Mouse (Mus musculus): ENCODE measurements around the gene Prr7.

Gene Prr7

DNA sequence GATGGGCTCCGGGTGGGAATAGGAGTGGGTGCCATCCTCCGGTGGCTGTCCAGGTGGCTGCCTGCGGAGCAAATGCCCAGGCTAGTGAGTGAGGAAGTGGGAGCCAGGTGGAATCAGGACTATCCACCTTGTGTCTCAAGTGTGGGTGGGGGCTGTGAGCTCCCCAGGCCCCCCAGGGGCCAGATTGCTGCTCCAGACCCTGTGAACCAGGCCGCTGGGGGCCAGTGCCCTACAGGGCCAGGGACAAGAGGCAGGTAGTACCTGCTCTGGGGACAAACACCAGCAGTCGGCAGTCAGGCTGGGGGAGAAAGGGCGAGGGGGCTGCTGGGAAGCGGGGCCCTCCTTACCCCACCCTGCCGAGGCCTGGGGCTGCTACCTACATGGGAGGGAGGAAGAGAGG is 12.2 kb downstream of the Prr7 start:
- no peak for DNase-seq (ENCODE audit: low read depth, low spot score)

DNA sequence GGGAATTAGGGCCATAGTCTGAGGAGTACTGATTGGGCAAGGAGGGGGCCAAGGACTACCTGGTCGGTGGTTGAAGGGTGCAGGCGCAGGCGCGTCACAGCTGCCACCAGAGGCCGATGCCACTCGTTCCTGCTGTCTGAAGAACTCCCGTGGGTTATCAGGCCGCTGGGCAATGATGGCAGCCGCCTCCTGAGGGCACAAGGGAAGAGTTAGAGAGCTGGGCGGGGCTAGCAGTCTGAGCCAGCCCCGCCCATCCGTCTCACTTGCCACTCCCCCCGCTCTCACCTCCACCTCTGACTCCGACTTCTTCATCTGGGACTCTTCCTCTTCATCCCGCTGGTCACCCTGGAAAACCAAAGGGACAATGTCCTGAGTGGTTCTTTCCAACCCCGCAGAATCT is 13.4 kb downstream of the Prr7 start:
- no peak for DNase-seq (ENCODE audit: low read depth, low spot score)

DNA sequence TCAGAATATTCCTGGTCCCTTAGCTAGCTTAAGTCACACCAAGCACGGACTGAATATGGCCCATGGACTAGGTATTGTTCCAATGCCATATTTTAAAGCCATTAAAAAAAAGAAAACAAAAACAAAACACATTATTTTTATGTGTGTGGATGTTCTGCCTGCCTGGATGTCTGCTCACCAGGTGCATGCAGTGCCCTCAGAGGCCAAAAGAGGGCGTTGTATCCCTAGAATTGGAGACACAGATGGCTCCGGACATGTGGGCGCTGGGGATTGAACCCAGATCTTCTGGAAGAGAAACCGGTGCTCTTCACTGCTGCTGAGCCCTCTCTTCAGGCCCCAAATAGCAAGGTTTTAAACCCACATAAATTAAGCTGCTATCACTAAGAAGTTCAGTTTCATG is 14.0 kb downstream of the Prr7 start:
- no peak for DNase-seq (ENCODE audit: low read depth, low spot score)

DNA sequence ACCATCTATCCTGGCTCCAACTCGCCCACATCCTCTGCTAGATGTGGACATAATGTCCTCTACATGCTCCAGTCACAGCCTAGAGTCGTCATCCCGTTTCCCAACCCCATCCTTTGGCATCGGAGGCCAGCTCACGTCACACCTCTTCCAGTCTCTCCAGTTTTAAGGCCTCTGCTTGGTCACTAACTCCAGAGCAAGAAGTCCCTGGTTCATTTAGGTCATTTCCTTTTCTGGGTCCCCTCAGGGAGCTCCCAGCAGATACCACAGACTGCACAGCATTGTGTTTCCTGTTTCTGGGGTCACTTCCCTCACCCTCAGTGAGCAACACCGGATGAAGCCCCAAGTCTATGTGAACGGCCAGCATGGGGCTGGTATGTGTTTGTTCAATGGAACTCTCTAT is 14.9 kb downstream of the Prr7 start:
- DNase-seq (ENCODE audit: low read depth, low spot score) = no peak

DNA sequence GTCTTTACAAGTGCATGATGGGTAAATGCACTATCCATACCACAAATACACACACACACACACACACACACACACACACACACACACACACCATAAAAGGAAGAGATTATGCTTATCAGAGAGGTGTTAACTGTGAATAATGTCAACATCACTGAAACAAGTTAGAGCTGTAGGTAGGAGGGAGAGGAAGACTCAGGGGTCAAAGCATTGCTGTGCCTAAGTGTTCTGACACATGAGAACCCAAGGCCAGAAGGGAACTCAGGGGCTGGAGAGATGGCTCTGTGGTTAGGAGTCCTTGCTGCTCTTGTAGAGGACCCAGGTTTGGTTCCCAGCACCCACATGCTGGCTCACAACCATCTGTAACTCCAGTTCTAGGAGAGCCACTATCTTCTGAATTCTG is 15.9 kb downstream of the Prr7 start:
- DNase-seq (ENCODE audit: low read depth, low spot score) = no peak

DNA sequence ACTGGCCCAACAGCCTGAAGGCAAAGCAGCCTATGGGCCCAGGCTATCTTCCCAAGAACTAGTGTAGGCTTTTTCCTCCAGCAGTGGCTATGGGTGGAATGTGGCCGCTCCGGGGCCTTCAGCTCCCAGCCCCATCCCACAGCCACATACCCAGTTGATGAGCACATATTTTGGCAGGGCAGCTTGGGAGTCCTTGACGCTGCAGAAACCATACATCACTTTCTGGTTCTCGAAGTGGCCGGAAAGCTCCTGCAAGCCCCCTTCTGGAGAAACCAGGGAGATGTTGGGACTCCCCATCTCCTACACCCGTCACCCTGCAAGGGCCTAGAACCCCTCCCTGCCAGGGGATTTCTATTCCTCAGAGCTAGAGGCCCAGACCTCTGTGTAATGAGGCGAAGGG is 18.5 kb downstream of the Prr7 start:
- DNase-seq (ENCODE audit: low read depth, low spot score) = no peak

DNA sequence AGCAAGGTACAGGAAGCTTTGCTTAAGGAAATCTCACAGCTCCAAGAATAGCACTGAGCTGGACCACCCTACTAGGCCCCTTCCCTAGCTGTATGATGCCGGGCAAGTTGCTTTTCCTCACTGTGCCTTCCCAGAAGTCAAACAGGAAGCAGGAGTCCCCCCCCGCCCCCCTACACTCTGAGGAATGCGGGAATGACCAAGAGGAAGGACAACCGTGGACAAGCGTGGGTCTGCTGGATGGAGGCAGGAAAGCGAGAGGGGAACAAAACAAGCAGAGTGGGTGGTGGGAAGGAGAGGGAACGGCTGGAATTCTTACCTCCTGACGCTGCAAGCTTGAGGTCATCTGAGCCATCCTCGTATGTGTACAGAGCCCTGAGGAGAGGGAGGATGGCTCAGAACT is 19.0 kb downstream of the Prr7 start:
- no peak for DNase-seq (ENCODE audit: low read depth, low spot score)

DNA sequence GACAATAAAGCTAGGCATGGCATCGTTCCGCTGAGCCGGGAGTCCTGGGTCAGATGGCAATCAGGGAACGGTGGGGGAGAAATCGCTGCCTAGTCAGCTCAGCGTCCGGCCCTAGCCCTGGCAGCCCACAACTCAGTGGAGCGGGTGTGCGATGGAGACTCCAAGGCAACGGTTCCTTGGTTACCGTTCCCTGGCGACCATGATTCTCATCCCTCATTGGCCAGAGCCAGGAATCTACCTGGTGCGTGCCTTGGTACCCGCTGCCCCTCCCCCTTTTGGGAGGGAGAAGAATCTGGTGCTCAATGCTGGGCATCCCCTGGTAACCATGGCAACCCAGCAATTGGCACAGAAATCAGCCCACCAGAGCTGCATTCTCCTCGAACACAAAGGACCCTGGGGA is 19.5 kb downstream of the Prr7 start:
- peak; percentile 79 for DNase-seq (ENCODE audit: low read depth, low spot score)

DNA sequence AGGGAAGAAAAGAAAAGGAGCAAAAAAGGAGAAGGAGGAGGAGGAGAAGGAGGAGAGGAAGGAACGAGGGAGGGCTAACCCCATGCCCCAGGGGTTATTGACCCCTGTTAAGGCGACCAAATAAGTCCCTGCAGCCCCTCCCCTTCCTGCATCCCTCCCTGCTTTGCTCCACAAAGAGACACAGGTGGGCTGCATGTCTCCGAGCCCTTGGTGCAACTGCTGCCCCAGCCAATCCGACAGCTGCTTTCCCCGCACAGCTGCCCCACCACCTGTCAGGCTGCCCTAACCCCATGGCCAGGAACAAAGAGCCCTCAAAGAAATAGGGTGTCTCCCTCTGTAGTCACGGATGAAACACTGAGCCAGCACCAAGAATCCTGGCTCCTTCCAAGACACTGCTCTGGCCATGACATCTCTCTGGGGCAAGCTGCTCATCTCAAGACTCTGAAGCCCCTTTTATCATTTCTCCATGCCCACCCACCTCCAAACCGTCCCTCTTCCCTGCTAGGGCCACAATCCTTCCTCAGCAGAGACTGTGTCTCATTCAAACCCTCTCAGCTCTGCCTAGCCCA is 20.5 kb downstream of the Prr7 start:
- DNase-seq (ENCODE audit: low read depth, low spot score) = no peak

DNA sequence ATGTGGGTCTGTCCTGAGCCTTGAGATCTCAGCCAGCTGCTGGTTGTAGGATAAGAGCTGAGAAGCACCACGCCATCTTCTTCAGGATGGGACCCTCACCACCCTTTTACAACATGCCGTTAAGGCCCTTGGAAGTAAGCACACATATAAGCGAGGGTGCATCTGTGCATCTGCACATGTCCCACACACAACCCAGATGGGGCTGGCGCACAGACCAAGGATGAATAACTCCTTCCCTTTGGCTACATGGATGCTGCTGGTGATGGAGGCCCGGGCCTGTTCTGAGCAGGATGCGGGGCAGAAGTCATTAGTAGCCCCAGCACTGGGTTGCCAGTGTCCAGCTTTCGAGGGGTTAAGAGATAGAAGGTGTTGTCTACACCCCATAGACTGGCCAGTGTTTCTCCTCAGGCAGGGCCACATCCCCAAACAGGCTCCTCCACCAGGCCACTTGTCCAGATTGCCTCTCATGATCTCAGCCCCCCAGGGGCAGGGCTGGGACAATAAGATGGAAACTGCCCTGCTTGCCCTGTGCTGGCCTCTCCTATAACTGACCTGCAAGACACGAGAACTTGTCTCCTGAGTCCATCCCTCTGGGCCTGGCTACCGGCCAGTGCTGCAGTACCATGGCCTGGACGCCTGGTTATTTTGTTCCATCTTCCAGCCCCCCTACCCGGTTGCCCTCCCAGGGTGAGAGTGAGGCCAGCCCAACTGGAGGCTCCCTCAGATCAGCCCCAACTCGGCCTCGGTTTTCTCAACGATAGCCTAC is 22.1 kb downstream of the Prr7 start:
- no peak for DNase-seq (ENCODE audit: low read depth, low spot score)

DNA sequence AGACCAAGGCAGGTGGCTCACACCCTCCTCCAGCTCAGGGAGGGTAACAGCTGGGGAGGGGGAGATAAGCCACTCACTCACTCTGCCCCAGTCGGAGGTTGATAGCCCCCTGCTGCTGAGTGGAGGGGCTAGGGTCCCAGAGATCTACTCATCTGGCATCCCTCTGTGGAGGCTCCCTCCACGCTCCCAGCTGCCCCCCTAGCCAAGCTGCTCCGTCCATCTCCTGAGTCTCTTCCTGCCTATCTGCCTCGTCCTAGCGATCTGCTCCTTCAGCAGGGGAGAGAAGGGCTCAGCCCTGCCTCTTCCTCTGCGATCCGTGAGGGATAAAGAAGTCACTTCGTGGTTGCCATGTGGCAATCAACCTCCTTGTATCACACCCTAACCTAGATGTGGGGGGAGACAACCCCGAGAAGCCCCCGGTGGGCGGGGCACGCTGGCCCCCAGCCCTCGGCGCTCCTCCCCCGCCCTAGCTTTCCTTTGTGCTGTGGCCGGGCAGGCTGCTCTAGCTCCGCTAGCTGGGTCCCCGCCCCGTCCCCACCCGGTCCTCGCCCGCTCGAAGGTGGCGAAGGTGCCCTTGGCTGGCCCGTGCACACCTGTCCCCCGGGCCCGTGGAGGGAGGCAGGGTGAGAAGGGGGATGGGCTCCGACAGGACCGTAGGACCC is 23.0 kb downstream of the Prr7 start:
- no peak for DNase-seq (ENCODE audit: low read depth, low spot score)

DNA sequence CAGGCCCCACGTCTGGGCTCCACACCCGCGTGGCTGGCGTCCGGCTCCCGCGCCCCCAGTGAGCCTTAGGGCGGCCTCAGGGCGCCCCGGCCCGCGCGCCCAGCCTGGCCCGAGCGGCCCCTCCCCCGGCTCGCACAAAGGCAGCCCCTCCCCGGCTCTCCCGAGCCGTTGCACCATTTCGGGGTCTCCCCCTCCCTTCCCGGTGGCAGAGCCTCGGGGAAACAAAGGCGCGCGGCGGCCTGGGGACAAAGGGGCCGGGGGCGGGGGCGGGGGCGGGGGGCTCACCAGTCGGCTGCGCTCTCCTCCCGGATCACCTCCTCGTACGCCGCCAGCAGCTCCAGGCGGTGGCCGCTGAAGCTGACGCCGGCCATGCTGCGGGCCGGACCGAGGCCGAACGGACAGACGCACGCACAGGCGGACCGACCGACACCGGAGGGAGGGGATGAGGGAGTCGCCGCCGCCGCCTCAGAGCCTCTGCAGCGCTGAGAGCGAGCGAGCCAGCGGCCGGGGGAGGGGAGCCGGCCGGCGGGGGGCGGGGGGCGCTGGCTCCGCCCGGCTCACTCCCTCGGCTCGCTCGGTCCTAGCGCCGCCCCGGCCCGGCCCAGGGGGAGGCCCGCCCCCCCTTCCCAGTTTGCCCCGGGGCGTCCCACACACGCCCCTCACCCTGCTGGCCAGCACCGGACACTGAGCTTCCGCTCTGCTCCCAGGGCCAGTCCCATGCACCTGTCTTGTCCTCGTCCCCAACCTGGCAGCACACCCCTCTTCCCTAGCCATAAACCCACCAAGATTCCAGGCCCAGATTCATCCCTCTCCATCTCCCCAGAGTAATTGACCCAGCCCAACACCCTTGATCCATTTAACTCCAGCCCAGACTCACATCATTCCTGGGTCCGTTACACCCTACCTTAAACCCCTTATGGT is 23.8 kb downstream of the Prr7 start, which contains the start of gene Dbn1:
TSS of gene Dbn1 (minus strand) at position 534 of the 921 bp plus-strand sequence.
- DNase-seq (ENCODE audit: low read depth, low spot score) = no peak

DNA sequence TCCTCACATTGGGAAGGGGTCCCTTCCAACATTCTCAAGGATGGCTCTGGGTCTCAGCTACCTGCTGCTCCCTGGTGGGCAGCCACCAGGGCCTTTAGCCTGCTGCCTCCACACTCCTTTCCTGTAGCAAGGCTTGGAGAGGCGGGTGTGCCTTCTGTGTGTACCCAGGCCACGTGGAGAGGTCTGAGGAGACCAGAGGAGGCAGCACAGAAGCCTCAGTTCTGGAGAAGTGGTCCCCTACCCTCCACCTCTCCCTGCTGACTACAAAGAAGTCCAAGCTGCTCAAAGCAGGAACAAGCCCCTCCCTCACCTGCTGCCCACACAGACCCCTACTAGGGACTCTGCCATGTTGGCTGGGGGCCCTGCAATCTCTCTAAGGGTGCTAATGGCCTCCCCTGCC is 30.2 kb downstream of the Prr7 start:
- DNase-seq (ENCODE audit: low read depth, low spot score) = no peak

DNA sequence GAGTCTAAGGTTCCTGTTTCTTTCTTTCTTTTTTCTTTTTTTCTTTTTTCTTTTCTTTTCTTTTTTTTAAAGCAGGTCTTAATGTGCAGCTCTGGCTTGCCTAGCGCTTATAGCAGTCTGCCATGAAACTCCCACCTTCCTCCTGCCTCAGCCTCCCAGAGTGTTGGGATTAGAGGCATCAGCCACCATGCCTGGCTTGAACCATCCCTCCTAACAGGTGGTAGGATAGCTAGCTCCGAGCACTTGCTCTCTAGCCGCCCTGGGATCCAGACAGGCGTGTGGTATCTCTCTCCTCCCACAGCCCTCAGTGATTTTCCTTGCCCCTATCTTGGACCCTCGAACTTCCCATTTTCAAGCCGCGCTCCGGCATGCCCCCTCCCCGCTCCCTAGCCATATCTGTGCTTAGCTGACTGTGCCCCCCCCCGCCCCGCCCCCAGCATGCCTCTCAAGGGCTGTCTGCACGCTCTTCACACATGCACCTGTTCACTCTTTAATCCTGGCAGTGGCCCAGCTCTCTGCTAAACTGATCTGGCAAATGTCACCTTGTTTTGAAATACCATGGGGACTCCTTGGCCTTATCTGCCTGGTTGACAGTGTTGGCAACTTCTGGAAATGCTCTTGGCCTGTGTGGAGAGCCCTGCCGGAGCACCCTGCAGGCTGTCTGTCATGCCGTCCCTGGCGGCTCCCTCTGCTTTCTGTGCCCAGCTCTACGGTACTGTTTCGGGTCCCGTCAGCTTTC is 31.0 kb downstream of the Prr7 start:
- no peak for DNase-seq (ENCODE audit: low read depth, low spot score)

DNA sequence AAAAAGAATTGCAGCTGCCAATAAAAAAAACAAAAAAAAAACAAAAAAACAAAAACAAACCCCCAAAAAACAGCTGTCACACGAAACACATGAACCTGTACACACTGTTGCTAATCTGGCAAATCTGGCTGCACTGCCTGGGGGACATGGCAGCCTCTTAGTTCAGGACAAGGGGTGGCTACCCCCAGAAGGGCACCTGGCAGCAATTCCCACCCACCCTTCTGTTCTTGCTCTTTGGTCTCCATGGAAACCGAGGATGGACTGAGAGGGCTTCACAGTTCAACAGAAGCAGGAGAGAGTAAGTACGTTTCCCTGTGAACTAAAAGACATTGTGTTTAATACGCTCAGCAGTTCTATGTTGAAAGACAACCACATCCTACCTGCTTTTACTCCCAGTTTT is 31.6 kb downstream of the Prr7 start:
- DNase-seq (ENCODE audit: low read depth, low spot score) = no peak

DNA sequence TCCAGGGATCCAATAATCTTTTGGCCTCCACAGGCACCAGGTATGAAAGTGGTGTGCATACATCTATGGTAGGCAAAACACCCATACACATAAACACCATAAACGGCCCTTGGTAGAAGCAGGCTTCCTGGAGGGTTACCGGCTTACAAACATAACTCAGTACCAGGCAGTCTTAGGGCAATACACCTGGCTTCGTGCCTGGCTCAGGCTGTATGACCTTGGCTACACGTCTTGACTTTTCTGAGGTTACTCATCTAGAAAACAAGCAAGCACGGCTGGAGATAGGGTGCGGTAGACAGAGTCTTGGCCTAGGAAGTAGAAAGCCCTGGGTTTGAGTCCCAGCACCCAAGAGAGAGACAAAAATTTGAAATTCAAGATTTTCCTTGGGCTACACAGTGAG is 32.6 kb downstream of the Prr7 start:
- no peak for DNase-seq (ENCODE audit: low read depth, low spot score)

DNA sequence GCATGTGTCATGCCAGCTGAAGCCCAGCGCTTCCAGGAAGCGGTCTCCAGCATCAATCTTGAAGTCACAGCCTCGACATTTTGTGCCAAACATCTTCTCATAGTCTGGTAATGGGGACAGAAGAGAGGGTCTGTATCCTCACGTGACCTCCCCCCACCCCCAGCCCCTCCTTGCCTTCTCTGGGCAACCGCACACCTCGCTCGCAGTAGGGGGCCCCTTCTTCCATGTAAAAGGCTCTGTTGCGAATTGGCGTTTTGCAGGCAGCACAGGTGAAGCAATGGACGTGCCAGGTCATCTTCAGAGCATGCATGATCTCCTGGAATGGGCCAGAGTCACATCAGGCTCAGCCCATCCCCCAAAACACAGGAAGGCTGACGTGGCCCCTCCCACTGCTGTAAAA is 34.8 kb downstream of the Prr7 start:
- no peak for DNase-seq (ENCODE audit: low read depth, low spot score)

DNA sequence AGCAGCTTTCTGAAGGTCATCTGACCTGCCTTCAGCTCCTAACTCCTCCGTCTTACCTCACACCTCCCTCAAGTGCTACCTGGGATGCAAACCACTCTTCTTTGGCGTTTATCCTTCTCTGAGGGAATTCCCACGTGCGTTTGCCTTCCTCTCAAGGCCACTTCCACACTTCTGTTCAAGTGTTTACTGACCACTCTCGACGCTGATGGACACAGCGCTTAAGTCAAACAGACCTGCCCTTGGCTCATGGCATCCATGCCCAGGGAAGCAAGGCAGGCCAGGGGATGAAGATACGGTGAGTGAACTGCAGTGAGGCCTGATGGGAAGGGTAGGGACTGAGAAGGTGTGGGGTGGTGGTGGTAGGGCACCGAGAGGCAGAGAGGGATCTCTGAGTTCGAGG is 36.5 kb downstream of the Prr7 start:
- no peak for DNase-seq (ENCODE audit: low read depth, low spot score)

DNA sequence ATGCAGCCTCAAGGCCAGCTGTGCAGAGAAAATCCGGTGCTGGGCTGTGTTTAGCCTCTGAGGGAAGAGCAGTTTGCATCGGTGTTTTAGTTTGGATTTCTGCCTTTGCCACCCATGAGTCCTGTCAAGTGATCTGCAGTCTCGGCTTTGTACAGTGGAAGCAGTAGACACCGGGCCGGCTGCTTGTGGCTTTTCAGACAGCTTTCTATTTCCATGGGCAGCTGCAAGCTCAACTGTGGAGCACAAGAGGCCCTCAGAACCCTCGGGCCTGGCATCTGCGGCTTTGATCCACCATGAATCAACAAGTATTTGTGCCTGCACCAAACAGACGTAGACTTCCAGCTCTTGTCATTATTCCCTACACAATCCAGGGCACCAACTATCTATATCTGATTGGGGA is 38.3 kb downstream of the Prr7 start:
- DNase-seq (ENCODE audit: low read depth, low spot score) = no peak

DNA sequence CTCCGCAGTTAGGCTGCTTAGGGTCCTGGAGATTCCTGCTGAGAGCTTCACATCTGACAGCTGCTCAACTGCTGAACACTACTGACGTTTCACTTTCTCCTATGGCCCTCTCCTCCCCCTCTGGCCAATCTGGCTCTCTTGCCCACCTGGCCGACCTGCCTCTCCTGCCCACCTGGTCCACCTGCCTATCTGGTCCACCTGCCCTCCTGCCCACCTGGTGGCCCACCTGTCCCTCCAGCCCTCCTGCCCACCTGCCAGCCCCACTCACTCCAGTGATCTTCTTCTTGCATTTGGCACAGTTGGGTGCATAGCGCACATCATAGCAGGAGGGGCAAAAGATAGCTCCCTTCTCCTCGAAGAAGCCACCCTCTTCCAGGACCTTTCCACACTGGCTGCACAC is 40.3 kb downstream of the Prr7 start:
- DNase-seq (ENCODE audit: low read depth, low spot score) = no peak

DNA sequence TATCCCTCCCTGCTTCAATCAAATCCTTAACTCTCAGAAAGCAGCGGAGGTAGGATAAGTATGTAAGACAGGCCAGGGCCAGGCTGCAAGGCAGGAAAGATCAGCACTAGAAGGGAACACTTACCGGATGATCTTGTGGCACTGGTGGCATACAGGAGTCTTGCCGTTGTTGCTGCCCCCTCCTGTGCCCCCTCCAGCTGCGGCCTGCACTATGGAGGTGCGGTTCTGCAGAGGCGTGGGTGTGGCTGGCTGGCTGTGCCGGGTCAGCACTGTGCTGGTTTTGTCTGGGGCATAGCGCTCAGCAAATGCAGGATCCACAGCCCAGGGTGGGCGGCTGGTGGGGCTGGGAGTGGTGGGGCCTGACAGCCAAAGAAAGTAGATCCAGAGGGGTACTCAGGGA is 41.7 kb downstream of the Prr7 start:
- no peak for DNase-seq (ENCODE audit: low read depth, low spot score)
